Mouse (Mus musculus): ENCODE results near the gene Mrgpre.

The Mrgpre gene

GRCm38 (mm10) chr7:143776137-143776536 is 8.2 kb downstream of the Mrgpre start:
- no peak for DNase-seq

- no peak for DNase-seq
Observed at GRCm38 (mm10) chr7:143769461-143769860, 14.8 kb downstream of the Mrgpre start.

- no peak for DNase-seq
Observed at GRCm38 (mm10) chr7:143768267-143768666, 16.0 kb downstream of the Mrgpre start.

- no peak for DNase-seq
Observed at GRCm38 (mm10) chr7:143766893-143767292, 17.4 kb downstream of the Mrgpre start, which contains the start of gene Mrgprg. Gene Mrgprg, minus strand, starts transcription at chr7:143766993.

GRCm38 (mm10) chr7:143764876-143765530 is 19.3 kb downstream of the Mrgpre start:
- DNase-seq: no peak

GRCm38 (mm10) chr7:143763794-143764193 is 20.5 kb downstream of the Mrgpre start:
- no peak for DNase-seq

- no peak for DNase-seq
Observed at GRCm38 (mm10) chr7:143758956-143759355, 25.3 kb downstream of the Mrgpre start.

- no peak for DNase-seq
Observed at GRCm38 (mm10) chr7:143757696-143758095, 26.6 kb downstream of the Mrgpre start.

- DNase-seq: peak; percentile 77
Observed at GRCm38 (mm10) chr7:143757027-143757390, 27.3 kb downstream of the Mrgpre start.

- no peak for DNase-seq
Observed at GRCm38 (mm10) chr7:143756125-143757026, 27.9 kb downstream of the Mrgpre start, which contains the start of gene Osbpl5. Gene Osbpl5, minus strand, starts transcription at chr7:143756985.

GRCm38 (mm10) chr7:143755357-143756124 is 28.8 kb downstream of the Mrgpre start:
- DNase-seq: no peak

- DNase-seq: peak; percentile 81
Observed at GRCm38 (mm10) chr7:143753990-143754715, 30.1 kb downstream of the Mrgpre start.

- no peak for DNase-seq
Observed at GRCm38 (mm10) chr7:143752606-143753005, 31.7 kb downstream of the Mrgpre start.

- no peak for DNase-seq
Observed at GRCm38 (mm10) chr7:143752056-143752455, 32.2 kb downstream of the Mrgpre start.

GRCm38 (mm10) chr7:143751380-143751779 is 32.9 kb downstream of the Mrgpre start:
- no peak for DNase-seq

- no peak for DNase-seq
Observed at GRCm38 (mm10) chr7:143749045-143749444, 35.3 kb downstream of the Mrgpre start.

- peak; percentile 93 for DNase-seq
Observed at GRCm38 (mm10) chr7:143748041-143748868, 36.0 kb downstream of the Mrgpre start.

- DNase-seq: no peak
Observed at GRCm38 (mm10) chr7:143740653-143741052, 43.6 kb downstream of the Mrgpre start.

GRCm38 (mm10) chr7:143739511-143740461 is 44.5 kb downstream of the Mrgpre start:
- peak; percentile 87 for DNase-seq

- peak; percentile 56 for DNase-seq
Observed at GRCm38 (mm10) chr7:143738601-143739006, 45.7 kb downstream of the Mrgpre start.

All from lung, postnatal 14 days (tissue).